Mouse (Mus musculus) retina, embryonic 14.5 days (tissue): ENCODE measurements at regions not wholly inside any gene's neighbourhood (a gene's known extent, or its start where the extent isn't known, plus 50 kb on each side); places are given as distances from the start of the nearest gene placed in this dataset.
A peak's percentile ranks its signal among the peaks of the same experiment; 100 is the strongest.

Experiments
- DNase-seq: peaks from one replicate; pipeline ENCODE4 v3.0.0-alpha.2; 2015; ENCODE audit warnings: low spot score

DNA sequence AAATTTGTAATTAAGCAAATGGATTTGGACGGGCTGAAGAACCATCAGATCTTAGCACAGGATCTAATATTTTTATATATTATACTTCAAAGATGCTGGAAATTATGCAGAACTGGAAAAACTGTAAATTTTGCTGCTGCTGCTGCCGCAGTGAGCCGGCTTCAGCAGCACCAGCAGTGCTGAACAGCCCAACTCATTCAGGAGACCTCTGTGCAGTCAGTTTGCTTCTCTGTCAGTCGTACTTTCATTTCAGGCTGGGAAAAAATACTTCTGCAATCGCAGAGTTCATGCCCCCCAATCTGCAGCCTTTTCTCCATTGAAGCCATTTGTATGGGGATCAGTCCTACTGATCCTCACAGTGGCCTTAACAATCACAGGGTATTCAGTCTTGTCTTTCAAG, 53.4 kb upstream of the Trpc3 start:
- no peak for DNase-seq

GRCm38 (mm10) chr3:36754358-36754950, 64.5 kb upstream of the Trpc3 start:
- DNase-seq: no peak

DNA sequence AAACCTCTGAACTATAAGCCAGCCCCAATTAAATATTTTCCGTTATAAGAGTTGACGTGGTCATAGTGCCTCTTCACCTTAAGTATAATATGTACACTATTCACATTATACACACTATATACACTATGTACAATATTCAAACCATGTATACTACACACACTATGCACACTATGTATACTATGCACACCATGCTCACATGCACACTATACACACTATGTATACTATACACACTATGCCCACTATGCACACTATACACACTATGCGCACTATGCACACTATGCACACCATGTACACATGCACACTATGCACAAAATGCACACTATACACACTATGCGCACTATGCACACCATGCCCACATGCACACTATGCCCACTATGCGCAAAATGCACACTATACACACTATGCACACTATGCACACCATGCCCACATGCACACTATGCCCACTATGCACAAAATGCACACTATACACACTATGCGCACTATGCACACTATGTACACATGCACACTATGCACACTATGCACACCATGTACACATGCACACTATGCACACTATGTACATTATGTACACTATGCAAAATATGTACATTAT, 72.2 kb upstream of the Trpc3 start:
- no peak for DNase-seq

- DNase-seq: no peak
These were observed 72.9 kb upstream of the Trpc3 start for GRCm38 (mm10) chr3:36762847-36763246.

DNA sequence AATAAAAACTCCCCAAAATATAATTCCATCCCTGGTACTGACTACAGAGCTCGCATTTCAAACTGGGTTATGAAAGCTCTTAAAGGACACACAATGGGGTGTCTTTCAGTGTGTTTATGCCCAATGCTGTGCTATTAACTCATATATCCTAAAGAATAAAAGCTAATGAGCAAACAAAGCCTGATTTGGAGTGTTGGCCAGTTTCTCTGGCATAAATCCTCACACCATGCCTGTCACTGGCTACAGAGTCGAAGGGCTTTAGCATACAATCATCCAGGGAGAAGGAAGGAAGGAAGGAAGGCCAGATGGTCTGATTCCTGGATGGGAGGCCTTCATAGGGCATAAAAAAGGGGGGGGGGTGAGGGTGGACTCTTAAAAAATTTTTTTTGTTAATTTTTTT, 74.8 kb upstream of the Trpc3 start:
- DNase-seq: no peak

- no peak for DNase-seq
These were observed 80.1 kb upstream of the Trpc3 start for GRCm38 (mm10) chr3:36770096-36770495.

- no peak for DNase-seq
These were observed 81.0 kb upstream of the Trpc3 start for GRCm38 (mm10) chr3:36771011-36771410.

- DNase-seq: peak; percentile 63
These were observed 84.1 kb upstream of the Trpc3 start for GRCm38 (mm10) chr3:36774023-36774422.

DNA sequence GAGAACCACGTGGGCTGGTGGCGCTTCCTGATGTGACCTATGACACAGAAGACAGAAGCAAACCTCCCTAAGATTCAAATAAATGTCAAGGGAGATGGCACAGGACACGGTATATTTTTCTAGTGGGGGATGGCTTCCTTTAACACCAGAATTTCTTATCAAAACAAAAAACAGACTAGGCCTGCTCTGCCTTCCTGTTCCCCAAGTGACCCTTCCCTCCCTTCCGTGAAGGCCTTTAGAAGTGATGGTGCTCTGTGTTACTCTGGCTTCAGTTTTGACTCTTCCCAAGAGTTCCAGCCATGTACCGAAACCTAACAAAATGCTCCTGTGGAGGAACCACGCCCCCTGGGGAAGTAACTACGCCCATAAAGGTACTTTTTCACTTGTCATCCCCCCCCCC, 84.5 kb upstream of the 4932438A13Rik start:
- DNase-seq: no peak

GRCm38 (mm10) chr3:36786581-36786980, 76.3 kb upstream of the 4932438A13Rik start:
- no peak for DNase-seq

- DNase-seq: no peak
These were observed 72.7 kb upstream of the 4932438A13Rik start for GRCm38 (mm10) chr3:36790245-36790644.

DNA sequence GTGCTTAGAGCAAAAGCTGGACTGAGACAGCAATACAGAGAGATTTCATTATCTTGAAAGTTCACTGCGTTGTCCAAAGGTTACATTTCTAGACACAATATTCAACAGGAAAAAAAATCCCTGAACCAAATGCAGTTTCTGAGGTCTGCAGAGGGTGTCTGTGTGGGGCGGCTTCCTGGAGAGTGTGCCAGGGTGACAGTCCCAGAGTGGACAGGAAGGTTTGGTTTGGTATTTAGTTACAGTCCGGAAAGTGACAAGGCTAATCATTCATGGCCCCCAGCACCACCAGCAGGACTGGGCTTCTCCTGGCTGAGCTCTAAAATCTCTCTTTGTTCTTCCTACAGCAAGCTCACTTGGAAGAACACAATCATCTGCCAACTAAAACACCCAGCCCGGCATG, 65.9 kb upstream of the 4932438A13Rik start:
- DNase-seq: no peak

DNA sequence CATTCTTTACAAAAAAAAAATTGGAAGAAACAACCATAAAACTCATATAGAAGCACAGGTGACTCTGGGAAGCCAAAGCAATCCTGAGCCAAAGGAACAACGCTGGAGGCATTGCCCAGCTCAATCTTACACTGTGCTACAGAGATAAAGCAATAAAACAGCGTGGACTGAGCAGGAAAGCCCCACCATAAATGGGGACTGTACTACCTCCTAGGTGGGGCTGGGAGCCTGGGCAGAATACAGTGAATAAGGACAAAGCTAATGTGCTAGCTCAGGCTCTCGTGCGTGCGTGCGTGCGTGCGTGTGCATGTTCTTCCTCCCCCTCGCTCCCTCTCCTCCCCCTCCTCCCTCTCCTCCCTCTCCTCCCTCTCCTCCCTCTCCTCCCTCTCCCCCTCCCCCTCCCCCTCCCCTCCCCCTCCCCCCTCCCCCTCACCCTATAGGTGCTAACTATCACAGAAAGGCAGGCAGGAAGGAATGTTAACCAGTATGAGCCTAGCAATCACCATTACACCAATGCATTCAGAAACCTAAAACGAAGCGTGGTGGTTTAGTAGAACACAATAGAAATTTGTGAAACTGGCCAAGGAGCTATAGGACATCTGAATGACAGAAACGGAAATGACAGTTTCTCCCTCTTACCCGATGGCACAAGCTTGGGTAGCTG, 64.6 kb upstream of the 4932438A13Rik start:
- DNase-seq: no peak

- no peak for DNase-seq
These were observed 52.4 kb upstream of the 4932438A13Rik start for GRCm38 (mm10) chr3:36810528-36810927.
